Mouse (Mus musculus) olfactory bulb, adult 2 months (tissue): Measurements from ENCODE around the gene Tsku.

ENCODE experiments used
- CTCF ChIP-seq: fragments of 200-500 bp; IDR thresholded peaks from 2 replicates; pipeline ENCODE4 v1.5.1; 2012; ENCODE audit warnings: low read depth, mild to moderate bottlenecking, low read length, moderate library complexity; ENCODE audit not compliant: insufficient read depth
- POLR2A ChIP-seq: fragments of 200-500 bp; IDR thresholded peaks from 2 replicates; pipeline ENCODE4 v1.6.1; 2012; ENCODE audit warnings: mild to moderate bottlenecking, low read depth, low read length, moderate library complexity; ENCODE audit not compliant: insufficient read depth

GRCm38 (mm10) chr7:98312185-98312920 lies 48.8 kb downstream of the Tsku start:
- TF ChIP-seq CTCF (no peak), POLR2A (no peak)
